Mouse (Mus musculus) forebrain, embryonic 16.5 days (tissue): ENCODE measurements at regions not wholly inside any gene's neighbourhood (a gene's known extent, or its start where the extent isn't known, plus 50 kb on each side); places are given as distances from the start of the nearest gene placed in this dataset.
"Not testable (repeated sequence)": the region's sequence is repeated elsewhere in the genome, so short reads cannot be mapped to it uniquely, and the experiment has no call there.

Experiments
- ATAC-seq: fragments of 200-750 bp; cut with Nextera tagmentation; 2 replicates; pipeline ENCODE4 v1.8.0; 2017; ENCODE audit warnings: mild to moderate bottlenecking, moderate library complexity
- H3K27ac ChIP-seq: fragments of 300-500 bp; sonication (generic); 2 replicates; pipeline ENCODE4 v1.5.1; 2014; ENCODE audit warnings: low read length, control low read depth
- H3K27me3 ChIP-seq: fragments of 300-500 bp; sonication (generic); replicated peaks from 2 replicates; pipeline ENCODE4 v1.6.1; 2014; ENCODE audit warnings: low read length; ENCODE audit not compliant: control insufficient read depth, insufficient read depth
- H3K36me3 ChIP-seq: fragments of 300-500 bp; sonication (generic); 2 replicates; pipeline ENCODE4 v1.6.1; 2014; ENCODE audit not compliant: control insufficient read depth, insufficient read depth
- H3K4me1 ChIP-seq: fragments of 300-500 bp; sonication (generic); replicated peaks from 2 replicates; pipeline ENCODE4 v1.6.1; 2014; ENCODE audit warnings: low read length; ENCODE audit not compliant: control insufficient read depth, insufficient read depth
- H3K4me2 ChIP-seq: fragments of 300-500 bp; sonication (generic); 2 replicates; pipeline ENCODE4 v1.6.1; 2014; ENCODE audit warnings: mild to moderate bottlenecking, low read length, control low read depth
- H3K4me3 ChIP-seq: fragments of 300-500 bp; sonication (generic); replicated peaks from 2 replicates; pipeline ENCODE4 v1.5.1; 2014; ENCODE audit warnings: mild to moderate bottlenecking, low read length, control low read depth
- H3K9ac ChIP-seq: fragments of 300-500 bp; sonication (generic); replicated peaks from 2 replicates; pipeline ENCODE4 v1.6.1; 2014; ENCODE audit warnings: low read depth, low read length, control low read depth
- H3K9me3 ChIP-seq: fragments of 300-500 bp; sonication (generic); 2 replicates; pipeline ENCODE4 v1.6.1; 2016; ENCODE audit warnings: low read length; ENCODE audit not compliant: control insufficient read depth
- WGBS: fragments of 180-500 bp; shearing (Covaris S2); extraction: QIAGEN DNeasy Blood & Tissue Kit; methylation state at CpG from one replicate; pipeline ENCODE4 v1.1.7; 2014; 5-methylcytosine and 5-hydroxymethylcytosine counted together

DNA sequence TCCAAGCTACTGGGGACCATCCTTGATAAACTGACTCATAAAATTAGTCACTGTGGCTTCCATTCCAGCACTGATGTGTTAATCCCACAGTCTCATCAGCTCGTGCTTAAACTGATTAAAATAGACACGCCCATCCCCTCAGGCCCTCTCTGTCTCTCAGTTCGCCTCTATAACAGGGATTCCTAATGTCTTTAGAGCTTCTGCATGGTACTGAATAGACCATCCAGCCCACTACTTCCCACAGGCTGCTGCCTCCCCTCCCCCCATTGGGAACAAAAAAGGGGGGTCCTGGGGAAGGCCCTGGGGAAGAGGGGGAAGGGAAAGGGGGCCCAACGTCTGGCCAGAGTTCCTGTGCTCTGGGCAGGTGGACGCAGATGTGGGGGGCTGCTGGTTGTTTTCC, 119.7 kb upstream of the Kctd3 start:
- ATAC-seq: no peak
- Histone ChIP-seq H3K4me2 (no peak overlapping the region), H3K36me3 (no peaks in the 10 kb centered on the region), H3K4me1 (no peaks in the 10 kb centered on the region), H3K9me3 (no peaks in the 10 kb centered on the region), H3K27me3 (no peaks in the 10 kb centered on the region), H3K9ac (no peak overlapping the region), H3K4me3 (no peak overlapping the region), H3K27ac (no peak overlapping the region)
- WGBS: 28% methylated on average over 5 of the region's 5 CpGs

DNA sequence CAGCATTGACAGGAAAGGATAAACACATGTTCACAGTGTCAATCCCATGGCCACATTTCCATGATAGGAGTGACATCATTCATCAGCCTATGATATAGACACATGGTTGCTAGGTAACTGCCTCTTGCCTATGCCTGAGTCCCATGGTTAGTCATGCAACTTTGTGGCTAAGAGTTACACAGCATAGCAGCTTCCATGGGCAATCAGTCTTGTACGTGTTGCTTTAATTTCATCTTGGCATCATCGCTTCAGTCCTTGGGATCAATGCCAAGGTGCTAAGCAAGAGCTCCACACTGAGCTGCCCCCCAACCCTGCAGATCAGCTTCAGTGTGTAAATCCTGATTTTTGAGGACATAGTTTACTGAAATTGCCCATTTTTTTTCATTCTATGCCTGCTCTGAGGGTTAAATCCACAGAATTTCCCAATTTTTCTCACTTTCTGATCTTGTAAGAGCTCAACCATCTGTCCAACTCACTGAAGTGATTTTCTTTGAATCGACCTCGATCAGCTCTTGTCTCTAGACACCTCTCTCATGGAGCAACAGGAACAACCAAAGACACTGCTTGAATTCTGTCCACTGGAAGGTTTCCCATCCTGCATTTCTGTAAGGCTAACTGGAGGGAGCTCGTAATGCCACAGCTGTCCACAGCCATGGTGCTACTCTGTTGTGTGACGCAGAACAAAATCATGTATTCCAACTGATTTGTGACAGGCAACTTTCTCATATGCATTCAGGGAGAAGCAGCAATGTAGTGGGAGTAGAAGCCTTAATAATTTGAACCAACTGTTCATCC, 112.5 kb upstream of the Kctd3 start:
- Histone ChIP-seq H3K9ac (no peak overlapping the region), H3K36me3 (no peaks in the 10 kb centered on the region), H3K4me2 (no peak overlapping the region), H3K4me3 (no peak overlapping the region), H3K27me3 (no peaks in the 10 kb centered on the region), H3K4me1 (peaks cover 8% of the 10 kb centered on the region), H3K27ac (no peak overlapping the region; the same call in 1 of the 2 replicates), H3K9me3 (no peaks in the 10 kb centered on the region)
- 58% methylated on average over 6 of the region's 6 CpGs for WGBS
- peak; percentile 73 for ATAC-seq

- H3K36me3 ChIP-seq, H3K27me3 ChIP-seq, ATAC-seq, H3K4me3 ChIP-seq, H3K4me1 ChIP-seq, H3K4me2 ChIP-seq, H3K9me3 ChIP-seq, H3K9ac ChIP-seq, H3K27ac ChIP-seq: not testable (repeated sequence)
- 92% methylated on average over 1 of the region's 1 CpGs for WGBS
Observed at GRCm38 (mm10) chr1:189119005-189119404, 111.4 kb upstream of the Kctd3 start.

GRCm38 (mm10) chr1:189118582-189118981, 110.9 kb upstream of the Kctd3 start:
- Histone ChIP-seq H3K4me2 (no peak overlapping the region), H3K36me3 (no peaks in the 10 kb centered on the region), H3K4me3 (no peak overlapping the region), H3K9ac (no peak overlapping the region), H3K27me3 (no peaks in the 10 kb centered on the region), H3K9me3 (no peaks in the 10 kb centered on the region), H3K4me1 (peaks cover 8% of the 10 kb centered on the region), H3K27ac (no peak overlapping the region)
- 60% methylated on average over 5 of the region's 5 CpGs for WGBS
- no peak for ATAC-seq

DNA sequence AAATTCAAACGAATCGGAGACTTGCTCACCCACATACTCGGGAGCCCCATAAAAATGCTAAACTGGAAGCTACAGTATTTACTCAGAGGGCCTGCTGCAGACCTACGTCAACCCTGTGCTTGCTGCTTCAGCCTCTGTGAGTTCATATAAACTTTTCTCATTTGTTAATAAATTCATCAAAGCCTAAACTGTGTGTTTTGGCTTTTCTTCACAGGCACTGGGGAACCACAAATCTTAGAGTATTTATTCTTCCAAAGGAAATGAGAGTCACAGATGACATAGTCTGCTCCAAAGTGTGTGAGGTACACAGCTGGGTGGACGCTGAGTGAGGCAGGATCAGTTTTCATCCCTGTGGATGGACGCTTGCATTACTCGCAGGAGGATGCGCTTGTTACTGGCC, 108.3 kb upstream of the Kctd3 start:
- no peak for ATAC-seq
- H3K4me2 ChIP-seq: no peak overlapping the region
- H3K27me3 ChIP-seq: no peaks in the 10 kb centered on the region
- H3K27ac ChIP-seq: no peak overlapping the region
- H3K9me3 ChIP-seq: no peaks in the 10 kb centered on the region
- WGBS: 94% methylated on average over 8 of the region's 8 CpGs
- peaks cover 8% of the 10 kb centered on the region for H3K4me1 ChIP-seq
- no peak overlapping the region for H3K9ac ChIP-seq
- H3K4me3 ChIP-seq: no peak overlapping the region
- no peaks in the 10 kb centered on the region for H3K36me3 ChIP-seq

GRCm38 (mm10) chr1:189115279-189115678, 107.6 kb upstream of the Kctd3 start:
- Histone ChIP-seq H3K4me3 (no peak overlapping the region), H3K9me3 (no peaks in the 10 kb centered on the region), H3K27ac (no peak overlapping the region), H3K4me1 (peaks cover 6% of the 10 kb centered on the region), H3K4me2 (no peak overlapping the region), H3K9ac (no peak overlapping the region), H3K27me3 (no peaks in the 10 kb centered on the region), H3K36me3 (no peaks in the 10 kb centered on the region)
- WGBS: 100% methylated on average over 1 of the region's 1 CpGs
- ATAC-seq: no peak

DNA sequence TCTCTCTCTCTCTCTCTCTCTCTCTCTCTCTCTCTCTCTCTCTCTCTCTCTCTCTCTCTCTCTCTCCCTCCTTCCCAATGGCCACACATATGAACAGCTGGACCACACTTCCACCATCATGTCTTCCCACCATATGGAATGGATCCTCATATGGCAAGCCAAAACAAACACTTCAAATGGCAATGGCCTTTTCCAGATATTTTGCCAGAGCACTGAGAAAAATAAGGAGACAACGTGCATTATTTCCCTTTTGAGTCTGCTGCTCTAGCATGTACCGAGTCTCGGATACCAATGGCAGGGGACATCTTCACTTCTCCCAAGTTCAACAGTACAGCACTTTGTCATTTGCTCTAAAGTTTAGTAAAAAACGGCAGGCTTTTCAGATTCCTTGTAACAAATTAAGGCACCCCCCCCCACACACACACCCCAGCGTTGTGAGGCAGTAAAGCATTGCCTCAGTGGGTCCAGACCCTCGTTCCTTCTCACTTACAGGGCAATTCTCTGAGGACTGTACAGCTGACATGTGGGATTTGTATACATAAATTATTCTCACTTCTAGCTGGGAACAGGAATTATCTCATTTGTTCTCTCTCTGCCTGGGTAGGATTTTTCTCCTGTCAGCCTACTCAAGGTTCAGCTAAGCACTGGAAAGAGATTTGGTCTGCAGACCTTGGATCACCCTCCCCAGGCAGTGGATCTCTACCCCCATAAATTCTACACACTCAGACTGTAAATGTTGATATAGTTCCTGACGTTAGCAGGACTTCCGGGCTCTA, 100.8 kb upstream of the Kctd3 start:
- peaks cover 3% of the 10 kb centered on the region; the same call in 1 of the 2 replicates for H3K4me1 ChIP-seq
- H3K36me3 ChIP-seq: no peaks in the 10 kb centered on the region
- H3K27ac ChIP-seq: no peak overlapping the region
- H3K27me3 ChIP-seq: no peaks in the 10 kb centered on the region
- no peak overlapping the region for H3K9ac ChIP-seq
- WGBS: 80% methylated on average over 8 of the region's 8 CpGs
- no peak overlapping the region for H3K4me3 ChIP-seq
- no peaks in the 10 kb centered on the region for H3K9me3 ChIP-seq
- no peak for ATAC-seq
- H3K4me2 ChIP-seq: no peak overlapping the region

- H3K9me3 ChIP-seq: no peaks in the 10 kb centered on the region
- no peak overlapping the region for H3K27ac ChIP-seq
- no peaks in the 10 kb centered on the region for H3K36me3 ChIP-seq
- no peak overlapping the region for H3K4me3 ChIP-seq
- H3K4me1 ChIP-seq: peaks cover 3% of the 10 kb centered on the region; the same call in 1 of the 2 replicates
- no peak overlapping the region for H3K9ac ChIP-seq
- ATAC-seq: 0 out of 2 replicates have a peak, but pooled peaks have one; percentile 26
- H3K27me3 ChIP-seq: no peaks in the 10 kb centered on the region
- WGBS: 54% methylated on average over 8 of the region's 8 CpGs
- H3K4me2 ChIP-seq: no peak overlapping the region
Observed at GRCm38 (mm10) chr1:189107841-189108240, 100.2 kb upstream of the Kctd3 start.

GRCm38 (mm10) chr1:189107156-189107555, 99.5 kb upstream of the Kctd3 start:
- peaks cover 3% of the 10 kb centered on the region; the same call in 1 of the 2 replicates for H3K4me1 ChIP-seq
- no peaks in the 10 kb centered on the region for H3K36me3 ChIP-seq
- ATAC-seq: no peak
- H3K9me3 ChIP-seq: no peaks in the 10 kb centered on the region
- no peak overlapping the region for H3K4me2 ChIP-seq
- H3K9ac ChIP-seq: no peak overlapping the region
- no peak overlapping the region for H3K4me3 ChIP-seq
- no peak overlapping the region for H3K27ac ChIP-seq
- 94% methylated on average over 3 of the region's 3 CpGs for WGBS
- H3K27me3 ChIP-seq: no peaks in the 10 kb centered on the region
